Mouse (Mus musculus): ENCODE data around the gene Ptgr1.

DNA sequence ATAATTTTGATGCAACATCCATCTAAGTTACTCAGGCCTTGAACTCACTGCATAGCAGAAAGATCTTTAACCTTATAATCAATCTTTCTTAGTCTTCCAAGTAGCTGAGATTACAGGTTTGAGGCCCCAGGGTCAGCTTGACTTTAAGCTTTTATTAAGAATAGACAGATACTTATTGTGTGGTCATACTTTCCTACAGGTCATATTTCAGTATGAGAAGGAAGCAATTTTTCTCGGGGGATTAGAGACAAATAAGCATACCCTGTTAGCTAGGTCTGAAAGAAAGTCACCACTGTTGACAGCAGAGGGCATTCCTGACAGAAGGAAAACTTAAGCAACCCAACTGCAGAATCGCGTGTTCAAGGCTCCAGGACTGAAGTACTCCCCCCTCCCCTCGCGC lies 21.1 kb upstream of the Ptgr1 start:
- no peak for TF ChIP-seq POLR2A (IDR thresholded peaks at IDR 0.05; ENCODE audit: control insufficient read depth, extremely low read depth, insufficient read depth, low read length, poor library complexity)
- TF ChIP-seq CTCF (IDR thresholded peaks at IDR 0.05; ENCODE audit: borderline replicate concordance, control insufficient read depth, extremely low read depth, insufficient read depth, low read length, poor library complexity) = no peak
